Mouse (Mus musculus): ENCODE results near the gene Basp1. TPM values are rescaled to one million over a fixed set of nuclear protein-coding genes. Genes with fewer than 3 reads are reported as not detected.

Gene Basp1
- polyA plus RNA-seq, 1 experiment from 2014 or later = 154 TPM

DNA sequence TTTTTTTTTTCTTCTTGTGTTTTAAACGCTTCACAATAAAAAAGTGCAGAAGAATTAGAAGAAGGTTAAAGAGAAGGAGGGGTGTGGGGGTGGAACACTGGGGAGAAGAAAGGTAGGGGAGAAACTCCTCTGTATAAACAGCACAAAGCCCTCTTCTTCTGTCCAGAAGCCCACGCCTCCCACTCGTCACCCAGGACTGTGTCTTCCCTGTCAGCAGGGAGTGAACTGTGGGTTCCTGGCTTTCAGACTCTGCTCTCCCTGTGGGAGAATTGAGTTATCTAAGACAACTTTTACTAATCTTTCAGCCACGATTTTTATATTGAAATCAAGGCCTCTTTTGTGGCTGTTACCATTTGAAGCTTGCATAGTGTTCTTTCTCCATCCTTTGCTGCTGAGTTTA, 82.6 kb downstream of the Basp1 start:
- H3K9ac ChIP-seq (ENCODE audit: low read length) = no peak overlapping the region
- H3K4me3 ChIP-seq (ENCODE audit: low read depth, low read length) = no peak overlapping the region
- H3K27ac ChIP-seq (ENCODE audit: low read depth, low read length) = no peak overlapping the region
- H3K9me3 ChIP-seq (replicated peaks; ENCODE audit: control insufficient read depth, low read length) = no peaks in the 10 kb centered on the region
- ATAC-seq (no peak), DNase-seq (ENCODE audit: low spot score) (no peak)
- 68% methylated on average over 4 of the region's 4 CpGs for WGBS
- H3K4me2 ChIP-seq (ENCODE audit: low read length) = no peak overlapping the region
- no peaks in the 10 kb centered on the region for H3K27me3 ChIP-seq (replicated peaks; ENCODE audit: control insufficient read depth, insufficient read depth, low read length)
- no peaks in the 10 kb centered on the region for H3K36me3 ChIP-seq (ENCODE audit: control insufficient read depth, insufficient read depth, low read length)
- no peaks in the 10 kb centered on the region for H3K4me1 ChIP-seq (ENCODE audit: control insufficient read depth, insufficient read depth, low read length)

DNA sequence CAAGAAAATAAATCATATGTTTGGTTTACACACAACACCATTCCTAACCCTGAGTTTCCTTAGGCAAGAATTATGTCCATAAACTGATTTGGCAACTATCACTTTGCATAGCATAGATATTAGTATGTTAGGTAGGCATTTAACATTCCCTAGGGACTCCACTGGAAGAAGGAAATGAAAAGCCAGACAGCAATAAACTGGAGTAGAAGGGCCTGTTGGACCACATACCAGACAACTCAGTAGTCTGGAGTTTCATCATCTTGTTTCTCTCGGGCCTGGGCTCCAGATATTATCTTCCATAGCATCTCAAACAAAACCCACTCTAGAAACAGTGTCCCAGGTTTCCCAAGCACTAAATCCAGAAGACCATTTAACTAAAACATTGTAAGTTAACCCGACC, 91.0 kb downstream of the Basp1 start:
- Histone ChIP-seq H3K36me3 (ENCODE audit: control insufficient read depth, insufficient read depth, low read length) (no peaks in the 10 kb centered on the region), H3K27ac (ENCODE audit: low read depth, low read length) (no peak overlapping the region), H3K9ac (ENCODE audit: low read length) (no peak overlapping the region), H3K9me3 (replicated peaks; ENCODE audit: control insufficient read depth, low read length) (no peaks in the 10 kb centered on the region), H3K4me2 (ENCODE audit: low read length) (no peak overlapping the region), H3K4me1 (ENCODE audit: control insufficient read depth, insufficient read depth, low read length) (no peaks in the 10 kb centered on the region), H3K4me3 (ENCODE audit: low read depth, low read length) (no peak overlapping the region), H3K27me3 (replicated peaks; ENCODE audit: control insufficient read depth, insufficient read depth, low read length) (no peaks in the 10 kb centered on the region)
- DNase-seq (ENCODE audit: low spot score) = no peak
- no peak for ATAC-seq
- 79% methylated on average over 2 of the region's 2 CpGs for WGBS

DNA sequence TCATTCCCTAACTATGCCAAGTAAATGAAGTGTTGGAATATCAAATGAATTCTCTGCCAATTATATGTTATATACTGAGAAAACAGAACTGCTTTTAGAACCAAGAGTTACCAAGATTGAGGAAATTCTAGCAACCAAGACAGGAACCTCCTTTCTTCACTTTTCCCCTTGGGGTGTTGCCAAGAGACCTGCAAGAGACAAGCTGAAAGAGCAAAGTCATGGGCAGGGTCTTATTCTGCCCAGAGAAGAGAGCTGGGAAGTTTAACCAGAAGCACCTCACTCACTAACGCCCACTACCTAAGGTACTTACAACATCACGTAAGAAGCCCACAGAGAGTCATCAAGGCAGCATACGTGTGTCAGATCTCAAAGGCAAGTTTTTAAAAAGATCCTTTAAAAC, 91.5 kb downstream of the Basp1 start:
- DNase-seq (ENCODE audit: low spot score) = no peak
- no peak for ATAC-seq
- 93% methylated on average over 3 of the region's 3 CpGs for WGBS
- no peak overlapping the region for H3K4me2 ChIP-seq (ENCODE audit: low read length)
- H3K4me3 ChIP-seq (ENCODE audit: low read depth, low read length) = no peak overlapping the region
- no peaks in the 10 kb centered on the region for H3K36me3 ChIP-seq (ENCODE audit: control insufficient read depth, insufficient read depth, low read length)
- no peak overlapping the region for H3K27ac ChIP-seq (ENCODE audit: low read depth, low read length)
- no peak overlapping the region for H3K9ac ChIP-seq (ENCODE audit: low read length)
- H3K4me1 ChIP-seq (ENCODE audit: control insufficient read depth, insufficient read depth, low read length) = no peaks in the 10 kb centered on the region
- H3K9me3 ChIP-seq (replicated peaks; ENCODE audit: control insufficient read depth, low read length) = no peaks in the 10 kb centered on the region
- H3K27me3 ChIP-seq (replicated peaks; ENCODE audit: control insufficient read depth, insufficient read depth, low read length) = no peaks in the 10 kb centered on the region

DNA sequence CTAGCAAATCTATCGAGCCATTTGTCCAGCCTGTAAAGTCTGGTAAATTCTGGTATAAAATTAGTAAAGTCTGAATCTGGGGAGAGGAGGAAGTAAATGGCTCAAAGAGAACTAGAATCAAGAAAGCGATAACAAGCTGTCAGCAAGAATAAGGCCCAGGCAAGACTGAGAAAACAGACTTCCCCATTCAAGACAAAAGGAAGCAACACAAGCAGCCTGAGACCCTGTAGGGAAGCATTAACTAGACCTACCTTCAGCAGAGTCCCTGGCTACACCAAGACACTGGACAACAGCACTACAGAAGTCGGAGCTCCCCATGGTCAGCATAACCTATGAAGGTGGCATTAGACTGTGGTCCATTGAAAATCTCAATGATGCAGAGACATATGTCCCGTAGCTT, 91.9 kb downstream of the Basp1 start:
- DNase-seq (ENCODE audit: low spot score) = no peak
- no peak overlapping the region for H3K4me2 ChIP-seq (ENCODE audit: low read length)
- no peak for ATAC-seq
- no peak overlapping the region for H3K9ac ChIP-seq (ENCODE audit: low read length)
- H3K4me3 ChIP-seq (ENCODE audit: low read depth, low read length) = no peak overlapping the region
- H3K36me3 ChIP-seq (ENCODE audit: control insufficient read depth, insufficient read depth, low read length) = no peaks in the 10 kb centered on the region
- H3K4me1 ChIP-seq (ENCODE audit: control insufficient read depth, insufficient read depth, low read length) = no peaks in the 10 kb centered on the region
- no peak overlapping the region for H3K27ac ChIP-seq (ENCODE audit: low read depth, low read length)
- H3K9me3 ChIP-seq (replicated peaks; ENCODE audit: control insufficient read depth, low read length) = no peaks in the 10 kb centered on the region
- no peaks in the 10 kb centered on the region for H3K27me3 ChIP-seq (replicated peaks; ENCODE audit: control insufficient read depth, insufficient read depth, low read length)
- 87% methylated on average over 4 of the region's 4 CpGs for WGBS

DNA sequence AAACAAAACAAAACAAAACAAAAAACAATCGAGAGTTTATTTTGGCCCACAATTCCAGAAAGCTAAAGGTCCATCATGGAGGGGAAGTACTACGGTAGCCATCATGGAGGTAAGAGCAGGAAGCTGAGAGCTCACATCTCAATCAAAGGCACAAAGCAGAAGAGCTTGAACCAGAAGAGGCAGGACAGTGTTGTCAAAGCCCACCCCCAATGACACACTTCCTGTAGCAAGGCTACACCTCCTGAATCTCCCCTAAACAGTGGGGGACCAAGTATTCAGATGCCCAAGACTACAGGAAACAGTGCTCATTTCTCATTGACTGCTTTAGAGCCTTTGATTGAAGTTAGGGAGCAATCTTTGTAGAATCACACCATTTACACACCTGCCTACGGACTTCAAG, 99.1 kb downstream of the Basp1 start:
- ATAC-seq (no peak), DNase-seq (ENCODE audit: low spot score) (no peak)
- H3K4me2 ChIP-seq (ENCODE audit: low read length) = no peak overlapping the region
- no peaks in the 10 kb centered on the region for H3K4me1 ChIP-seq (ENCODE audit: control insufficient read depth, insufficient read depth, low read length)
- H3K9me3 ChIP-seq (replicated peaks; ENCODE audit: control insufficient read depth, low read length) = no peaks in the 10 kb centered on the region
- H3K4me3 ChIP-seq (ENCODE audit: low read depth, low read length) = no peak overlapping the region
- 85% methylated on average over 3 of the region's 3 CpGs for WGBS
- no peaks in the 10 kb centered on the region for H3K36me3 ChIP-seq (ENCODE audit: control insufficient read depth, insufficient read depth, low read length)
- no peaks in the 10 kb centered on the region for H3K27me3 ChIP-seq (replicated peaks; ENCODE audit: control insufficient read depth, insufficient read depth, low read length)
- H3K9ac ChIP-seq (ENCODE audit: low read length) = no peak overlapping the region
- no peak overlapping the region for H3K27ac ChIP-seq (ENCODE audit: low read depth, low read length)

Other genes starting within 250 kb of the Basp1 start
- gene Myo10, start 208.8 kb upstream of the Basp1 start, polyA plus RNA-seq (2014; fragmentation: Nextera tagmentation; extraction: Ambion mirVana) = 36.2 and 41.6 TPM in 2 replicates